Mouse (Mus musculus) C2C12 (cell line): Measurements from ENCODE around the gene Nicn1.

Source experiments
- CEBPB ChIP-seq: IDR thresholded peaks from one replicate; pipeline ENCODE4 v1.6.1; 2011; ENCODE audit warnings: low read depth, mild to moderate bottlenecking, control low read depth, moderate library complexity
- CTCF ChIP-seq: IDR thresholded peaks from one replicate; pipeline ENCODE4 v1.5.1; 2011; ENCODE audit not compliant: control insufficient read depth, insufficient read depth, insufficient read length
- FOSL1 ChIP-seq: IDR thresholded peaks from one replicate; pipeline ENCODE4 v1.8.0; 2011; ENCODE audit warnings: mild to moderate bottlenecking, low read length; ENCODE audit not compliant: poor library complexity, insufficient read depth, severe bottlenecking
- MAX ChIP-seq: IDR thresholded peaks from one replicate; pipeline ENCODE4 v1.6.1; 2011; ENCODE audit warnings: mild to moderate bottlenecking, control low read depth
- MYOD1 ChIP-seq: IDR thresholded peaks from one replicate; pipeline ENCODE4 v1.6.1; 2011; ENCODE audit warnings: low read depth; ENCODE audit not compliant: control insufficient read depth, insufficient read length
- MYOG ChIP-seq: IDR thresholded peaks from one replicate; pipeline ENCODE4 v1.6.1; 2011; ENCODE audit not compliant: control insufficient read depth, insufficient read length; ENCODE audit errors: extremely low read depth
- USF1 ChIP-seq: IDR thresholded peaks from one replicate; pipeline ENCODE4 v1.6.1; 2011; ENCODE audit warnings: low read depth, mild to moderate bottlenecking, control low read depth, moderate library complexity

GRCm38 (mm10) chr9:108305170-108305569, 14.9 kb downstream of the Nicn1 start:
- TF ChIP-seq CTCF (no peak), USF1 (no peak), MYOD1 (no peak), MAX (no peak), CEBPB (no peak), FOSL1 (no peak), MYOG (no peak)
